Mouse (Mus musculus) thymus, adult 2 months (tissue): ENCODE results near the gene Catsper4.

Experiments
- CTCF ChIP-seq: fragments of 200-500 bp; IDR thresholded peaks from 2 replicates; pipeline ENCODE4 v1.5.1; 2012; ENCODE audit warnings: mild to moderate bottlenecking, control low read depth, low read length, moderate library complexity, borderline replicate concordance; ENCODE audit not compliant: control insufficient read depth, poor library complexity, insufficient read depth; ENCODE audit errors: extremely low read depth
- POLR2A ChIP-seq: fragments of 200-500 bp; IDR thresholded peaks from 2 replicates; pipeline ENCODE4 v1.6.1; 2012; ENCODE audit warnings: mild to moderate bottlenecking, low read length, control low read depth, moderate library complexity; ENCODE audit not compliant: control insufficient read depth, poor library complexity, insufficient read depth; ENCODE audit errors: extremely low read depth

DNA sequence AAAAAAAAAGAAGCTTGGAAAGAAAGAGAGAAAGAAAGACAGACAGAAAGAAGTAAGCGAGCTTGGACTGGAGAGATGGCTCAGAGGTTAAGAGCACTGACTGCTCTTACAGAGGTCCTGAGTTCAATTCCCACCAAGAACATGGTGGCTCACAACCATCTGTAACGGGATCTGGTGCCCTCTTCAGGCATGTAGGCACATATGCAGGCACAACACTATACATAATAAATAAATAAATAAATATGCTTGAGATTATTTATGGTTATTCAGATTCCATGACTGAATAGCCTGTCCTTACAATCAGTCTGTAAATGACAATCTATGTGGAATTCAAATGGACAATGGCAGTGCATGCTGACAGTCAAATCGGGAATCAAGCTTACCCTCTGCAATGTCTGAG lies 60.3 kb downstream of the Catsper4 start:
- TF ChIP-seq POLR2A (no peak), CTCF (no peak)
